Mouse (Mus musculus) heart, adult 2 months (tissue): ENCODE data around the gene P2ry14. TPM values are rescaled to one million over a fixed set of nuclear protein-coding genes. Genes with fewer than 3 reads are reported as not detected.
A peak's percentile ranks its signal among the peaks of the same experiment; 100 is the strongest.

Experiments
- DNase-seq, 2 experiments: peaks; one replicate each; pipeline ENCODE4 v3.0.0; 2021
- H3K27ac ChIP-seq: fragments of 200-600 bp; 2 replicates; pipeline ENCODE4 v1.8.1; 2022
- H3K27me3 ChIP-seq: fragments of 200-500 bp; 2 replicates; pipeline ENCODE4 v1.6.1; 2012; ENCODE audit warnings: mild to moderate bottlenecking, low read length, inconsistent platforms, mixed read lengths; ENCODE audit not compliant: control insufficient read depth, insufficient read depth
- H3K36me3 ChIP-seq: fragments of 200-500 bp; 2 replicates; pipeline ENCODE4 v1.6.1; 2012; ENCODE audit warnings: low read length, inconsistent platforms; ENCODE audit not compliant: control insufficient read depth, insufficient read depth
- H3K4me1 ChIP-seq: fragments of 200-500 bp; 2 replicates; pipeline ENCODE4 v1.6.1; 2011; ENCODE audit warnings: low read length; ENCODE audit not compliant: control insufficient read depth, insufficient read depth
- H3K4me3 ChIP-seq: fragments of 200-600 bp; 2 replicates; pipeline ENCODE4 v1.8.1; 2022
- H3K79me2 ChIP-seq: fragments of 200-500 bp; replicated peaks from 2 replicates; pipeline ENCODE4 v1.6.1; 2012; ENCODE audit warnings: mild to moderate bottlenecking, inconsistent platforms, low read length, moderate library complexity, mixed read lengths; ENCODE audit not compliant: control insufficient read depth, insufficient read depth
- H3K9ac ChIP-seq: fragments of 200-500 bp; 2 replicates; pipeline ENCODE4 v1.6.1; 2012; ENCODE audit warnings: low read depth, mild to moderate bottlenecking, control low read depth, inconsistent platforms, low read length, mixed read lengths
- CTCF ChIP-seq: fragments of 200-600 bp; IDR thresholded peaks from 2 replicates; pipeline ENCODE4 v1.8.1; 2022; ENCODE audit warnings: antibody characterized with exemption, mild to moderate bottlenecking, moderate library complexity
- EP300 ChIP-seq: fragments of 200-500 bp; IDR thresholded peaks from 2 replicates; pipeline ENCODE4 v1.6.1; 2011; ENCODE audit warnings: low read depth, low read length, control low read depth; ENCODE audit not compliant: insufficient read depth
- POLR2A ChIP-seq: fragments of 200-500 bp; IDR thresholded peaks from 2 replicates; pipeline ENCODE4 v1.6.1; 2011; ENCODE audit warnings: mild to moderate bottlenecking, low read depth, low read length, control low read depth; ENCODE audit not compliant: insufficient read depth
- WGBS: fragments of 180-500 bp; shearing (Covaris S2); methylation state at CpG from one replicate; pipeline ENCODE4 v1.1.7; 2018; 5-methylcytosine and 5-hydroxymethylcytosine counted together
- intact Hi-C: fragments of 180-260 bp; cut with DNase I; formaldehyde crosslinking; loops from one replicate; pipeline ENCODE4 v1.15.1; 2025
- polyA plus RNA-seq: library from polyadenylated mRNA; depleted of rRNA; stranded (reverse); fragments of >200 nt; gene quantifications from 2 replicates; pipeline ENCODE4 v1.2.3, GENCODE M21; 2012
- total RNA-seq, 2 experiments: library from RNA; stranded (reverse); gene quantifications; 2 replicates each; pipeline ENCODE4 v1.2.3; 2021

Gene P2ry14
- total and polyA plus RNA-seq, 3 experiments, result 3.4 to 4.4 (median 4.3) TPM

DNA sequence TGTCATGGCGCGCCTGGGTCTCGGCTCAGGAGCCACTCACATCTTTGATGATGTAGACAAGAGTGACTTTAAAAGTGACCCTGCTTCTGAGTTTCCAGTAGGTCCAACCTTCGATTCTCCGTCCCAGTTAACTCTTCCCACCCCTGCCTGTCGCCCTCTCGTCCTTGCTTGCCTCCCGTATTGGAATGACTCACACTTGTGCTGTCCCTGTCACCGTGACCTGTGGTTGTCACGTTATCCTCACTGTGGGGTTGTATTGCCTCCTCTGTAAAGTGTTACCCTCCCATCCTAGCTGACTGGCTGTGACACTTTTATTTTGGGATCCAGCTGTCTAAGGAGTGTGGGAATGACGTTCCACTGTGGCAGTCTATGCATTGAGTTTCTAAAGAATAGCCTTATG lies 60.7 kb downstream of the P2ry14 start:
- no peak for DNase-seq
- no peak overlapping the region for H3K27ac ChIP-seq
- no peak overlapping the region for H3K9ac ChIP-seq
- WGBS, result 78% methylated on average over 11 of the region's 11 CpGs
- no peaks in the 10 kb centered on the region for H3K27me3 ChIP-seq
- TF ChIP-seq CTCF, result no peak
- no peak for TF ChIP-seq POLR2A
- no peak for TF ChIP-seq EP300
- no peak overlapping the region for H3K4me3 ChIP-seq
- H3K4me1 ChIP-seq, result no peaks in the 10 kb centered on the region
- intact Hi-C loops, result no loop called here
- H3K79me2 ChIP-seq, result no peaks in the 10 kb centered on the region
- no peaks in the 10 kb centered on the region for H3K36me3 ChIP-seq

- peak in 1 of 2 experiments; percentile 18 for DNase-seq
- Histone ChIP-seq H3K4me1 (no peaks in the 10 kb centered on the region), H3K27me3 (no peaks in the 10 kb centered on the region), H3K27ac (no peak overlapping the region), H3K79me2 (no peaks in the 10 kb centered on the region), H3K4me3 (no peak overlapping the region), H3K9ac (no peak overlapping the region), H3K36me3 (no peaks in the 10 kb centered on the region)
- WGBS, result 34% methylated on average over 7 of the region's 7 CpGs
- TF ChIP-seq EP300 (no peak), CTCF (no peak), POLR2A (no peak)
- intact Hi-C loops, result no loop called here
Observed at GRCm38 (mm10) chr3:59080919-59081318, 72.5 kb downstream of the P2ry14 start.

DNA sequence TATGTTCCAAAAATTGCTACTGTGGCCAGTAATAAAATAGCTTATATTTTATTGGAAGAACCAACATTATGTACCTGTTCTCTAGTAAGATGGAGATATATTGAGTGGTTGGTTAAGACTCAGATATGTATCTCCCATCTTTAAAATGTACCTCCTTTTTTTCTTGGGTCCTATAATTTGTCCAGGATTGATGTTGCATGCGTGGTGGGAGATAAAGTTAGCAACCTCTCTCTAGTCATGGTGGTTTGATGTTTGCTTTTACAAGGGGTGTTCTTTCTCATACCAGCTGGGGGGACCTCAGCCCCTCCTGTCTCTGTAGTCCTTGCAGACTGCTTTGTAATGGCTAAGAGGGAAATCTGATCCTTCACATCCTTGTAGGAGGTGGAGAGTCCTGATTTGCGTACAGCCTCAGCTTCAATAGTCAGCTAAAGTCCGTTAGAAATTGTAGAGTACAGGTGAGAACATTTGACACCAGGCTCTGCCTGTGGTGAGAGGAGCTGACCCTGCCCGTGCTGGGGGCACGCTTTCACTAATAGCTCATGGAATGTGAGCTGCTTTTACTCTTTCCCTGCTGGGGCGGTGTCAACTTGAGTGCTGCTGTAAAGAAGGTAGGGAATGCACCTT lies 73.0 kb downstream of the P2ry14 start:
- H3K4me3 ChIP-seq, result no peak overlapping the region
- WGBS, result 55% methylated on average over 6 of the region's 6 CpGs
- no peak for TF ChIP-seq CTCF
- no peak for TF ChIP-seq POLR2A
- TF ChIP-seq EP300, result no peak
- no peak overlapping the region for H3K9ac ChIP-seq
- no peaks in the 10 kb centered on the region for H3K36me3 ChIP-seq
- H3K27me3 ChIP-seq, result no peaks in the 10 kb centered on the region
- H3K79me2 ChIP-seq, result no peaks in the 10 kb centered on the region
- H3K27ac ChIP-seq, result no peak overlapping the region
- H3K4me1 ChIP-seq, result no peaks in the 10 kb centered on the region
- intact Hi-C loops, result no loop called here
- DNase-seq, result no peak

GRCm38 (mm10) chr3:59079327-59079726 lies 74.1 kb downstream of the P2ry14 start:
- DNase-seq, result peak in 1 of 2 experiments; percentile 17
- Histone ChIP-seq H3K27ac (no peak overlapping the region), H3K4me3 (no peak overlapping the region), H3K79me2 (no peaks in the 10 kb centered on the region), H3K27me3 (no peaks in the 10 kb centered on the region), H3K9ac (no peak overlapping the region), H3K4me1 (no peaks in the 10 kb centered on the region), H3K36me3 (no peaks in the 10 kb centered on the region)
- intact Hi-C loops, result loop anchor here (2.0 kb wide), 1 partner anchor 129 kb away; no protein-coding TSS in a partner anchor
- peak; percentile 83 for TF ChIP-seq CTCF
- TF ChIP-seq EP300, result no peak
- no peak for TF ChIP-seq POLR2A
- 48% methylated on average over 4 of the region's 4 CpGs for WGBS

GRCm38 (mm10) chr3:59078585-59078984 lies 74.8 kb downstream of the P2ry14 start:
- no peaks in the 10 kb centered on the region for H3K79me2 ChIP-seq
- DNase-seq, result no peak
- TF ChIP-seq CTCF, result no peak
- no peak for TF ChIP-seq EP300
- TF ChIP-seq POLR2A, result no peak
- no peaks in the 10 kb centered on the region for H3K36me3 ChIP-seq
- H3K4me1 ChIP-seq, result no peaks in the 10 kb centered on the region
- no peak overlapping the region for H3K27ac ChIP-seq
- WGBS, result 59% methylated on average over 11 of the region's 11 CpGs
- H3K27me3 ChIP-seq, result no peaks in the 10 kb centered on the region
- H3K9ac ChIP-seq, result no peak overlapping the region
- H3K4me3 ChIP-seq, result no peak overlapping the region
- intact Hi-C loops, result loop anchor here (2.0 kb wide), 1 partner anchor 130 kb away; no protein-coding TSS in a partner anchor

DNA sequence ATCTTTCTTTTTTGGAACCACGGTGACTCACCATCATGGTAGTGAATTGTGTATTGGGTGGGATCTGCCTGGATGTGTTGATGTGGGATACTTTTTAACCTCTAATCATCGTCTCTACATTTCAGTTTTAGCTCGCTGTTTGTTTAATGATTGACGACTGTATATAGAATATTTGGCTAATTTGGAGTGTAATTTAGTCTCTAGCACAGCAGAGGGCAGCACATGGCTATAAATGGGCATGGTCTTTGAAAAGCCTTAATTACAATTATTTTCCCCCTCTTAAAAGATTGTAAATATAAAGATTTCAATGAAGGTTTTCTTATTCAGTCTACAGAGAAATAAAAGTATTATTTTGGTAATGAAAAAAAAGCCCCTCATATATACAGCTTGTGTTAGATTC lies 76.1 kb downstream of the P2ry14 start:
- H3K4me3 ChIP-seq, result no peak overlapping the region
- no peaks in the 10 kb centered on the region for H3K36me3 ChIP-seq
- no peak overlapping the region for H3K27ac ChIP-seq
- TF ChIP-seq POLR2A, result no peak
- TF ChIP-seq CTCF, result peak; percentile 70
- TF ChIP-seq EP300, result no peak
- no peaks in the 10 kb centered on the region for H3K27me3 ChIP-seq
- no peak overlapping the region for H3K9ac ChIP-seq
- no peak for DNase-seq
- intact Hi-C loops, result no loop called here
- WGBS, result 32% methylated on average over 4 of the region's 4 CpGs
- H3K79me2 ChIP-seq, result no peaks in the 10 kb centered on the region
- H3K4me1 ChIP-seq, result no peaks in the 10 kb centered on the region
